Mouse (Mus musculus) lung, postnatal 25 days (tissue): ENCODE data around the gene Nfe2.
A peak's percentile ranks its signal among the peaks of the same experiment; 100 is the strongest.

ENCODE experiments used
- DNase-seq: peaks from one replicate; pipeline ENCODE4 v3.0.0; 2022; ENCODE audit warnings: low spot score

Nfe2 gene

GRCm38 (mm10) chr15:103257790-103258728, at the start of gene Nfe2:
Gene Nfe2, minus strand, starts transcription at chr15:103258403.
- DNase-seq = peak; percentile 94

- DNase-seq = peak; percentile 93
These were observed 48.9 kb upstream of the Nfe2 start for GRCm38 (mm10) chr15:103307125-103307524.

DNA sequence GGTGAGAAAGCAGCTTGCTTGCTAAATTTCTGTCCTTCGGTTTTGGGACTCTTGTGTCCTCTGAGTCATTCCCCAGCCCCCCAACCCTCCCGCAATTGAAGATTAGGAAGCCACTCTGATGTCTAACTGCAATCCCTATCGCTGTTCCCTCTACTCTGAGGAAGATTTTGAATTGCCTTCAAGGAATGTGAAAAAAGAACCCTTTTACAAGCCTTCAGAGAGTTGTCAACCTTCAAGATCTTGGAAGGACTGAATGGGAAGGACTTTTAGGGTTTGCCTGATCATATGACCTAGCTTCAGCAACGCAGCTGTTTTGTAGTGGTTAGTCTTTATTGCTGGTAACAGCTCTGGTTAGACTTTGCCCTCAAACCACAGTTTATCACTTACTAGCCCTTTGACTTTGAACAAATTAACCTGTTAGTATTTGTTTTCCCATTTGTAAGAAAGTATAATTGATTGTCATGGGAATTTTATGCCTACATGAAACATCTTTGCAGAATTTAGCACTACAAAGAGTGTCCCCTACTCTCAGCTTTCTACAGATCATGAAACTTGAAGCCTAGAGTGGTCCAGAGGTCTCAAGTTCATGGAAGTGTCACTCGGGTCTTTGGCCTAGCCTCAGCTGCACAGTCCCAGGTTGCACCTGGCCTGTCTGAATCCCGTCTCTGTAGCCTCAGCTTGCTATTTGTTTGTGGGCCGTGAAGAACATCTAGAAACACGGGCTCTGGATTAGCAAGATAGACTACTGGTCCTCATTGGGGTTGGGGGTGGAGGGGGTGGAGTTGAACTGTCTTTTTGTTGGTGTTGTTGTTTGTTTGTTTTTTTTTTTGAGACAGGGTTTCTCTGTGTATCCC, 47.8 kb upstream of the Nfe2 start:
- no peak for DNase-seq

GRCm38 (mm10) chr15:103305070-103305678, 47.0 kb upstream of the Nfe2 start:
- DNase-seq = peak; percentile 97

GRCm38 (mm10) chr15:103304616-103304969, 46.4 kb upstream of the Nfe2 start:
- no peak for DNase-seq

DNA sequence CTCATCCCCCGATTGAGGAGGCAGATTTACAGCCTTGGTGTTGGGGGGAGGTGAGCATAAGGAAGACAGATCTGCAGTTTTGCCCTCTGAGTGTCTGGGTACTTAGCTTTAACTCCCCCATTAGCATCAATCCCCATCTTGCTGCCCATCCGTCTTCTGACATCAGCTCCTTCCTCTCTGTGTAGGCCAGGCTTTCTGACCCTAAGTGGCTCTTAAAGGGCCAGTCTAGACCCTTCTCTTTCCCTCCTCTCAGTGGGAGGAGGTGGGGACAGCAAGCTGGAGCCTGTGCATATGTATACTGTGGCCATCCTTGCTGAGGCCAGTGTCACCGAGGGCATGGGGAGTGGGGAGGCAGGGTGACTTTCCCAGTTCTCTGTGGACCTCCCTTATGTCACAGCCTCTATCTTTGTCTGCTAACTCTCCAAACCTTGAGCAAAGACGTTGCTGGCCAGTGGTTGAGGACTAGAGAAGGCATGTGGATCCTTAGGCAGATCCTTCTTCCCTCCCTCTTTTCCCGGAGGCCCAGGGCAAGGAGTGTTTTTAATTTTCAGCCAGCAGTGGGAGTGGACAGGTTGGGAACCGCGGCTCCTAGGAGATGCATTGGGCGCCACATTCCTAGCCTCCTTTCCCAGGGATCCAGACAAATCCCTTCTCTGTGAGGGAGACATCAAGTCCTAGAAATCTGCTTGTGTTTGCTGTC, 45.9 kb upstream of the Nfe2 start:
- DNase-seq = no peak

- DNase-seq = no peak
These were observed 44.3 kb upstream of the Nfe2 start for GRCm38 (mm10) chr15:103302341-103303021.

DNA sequence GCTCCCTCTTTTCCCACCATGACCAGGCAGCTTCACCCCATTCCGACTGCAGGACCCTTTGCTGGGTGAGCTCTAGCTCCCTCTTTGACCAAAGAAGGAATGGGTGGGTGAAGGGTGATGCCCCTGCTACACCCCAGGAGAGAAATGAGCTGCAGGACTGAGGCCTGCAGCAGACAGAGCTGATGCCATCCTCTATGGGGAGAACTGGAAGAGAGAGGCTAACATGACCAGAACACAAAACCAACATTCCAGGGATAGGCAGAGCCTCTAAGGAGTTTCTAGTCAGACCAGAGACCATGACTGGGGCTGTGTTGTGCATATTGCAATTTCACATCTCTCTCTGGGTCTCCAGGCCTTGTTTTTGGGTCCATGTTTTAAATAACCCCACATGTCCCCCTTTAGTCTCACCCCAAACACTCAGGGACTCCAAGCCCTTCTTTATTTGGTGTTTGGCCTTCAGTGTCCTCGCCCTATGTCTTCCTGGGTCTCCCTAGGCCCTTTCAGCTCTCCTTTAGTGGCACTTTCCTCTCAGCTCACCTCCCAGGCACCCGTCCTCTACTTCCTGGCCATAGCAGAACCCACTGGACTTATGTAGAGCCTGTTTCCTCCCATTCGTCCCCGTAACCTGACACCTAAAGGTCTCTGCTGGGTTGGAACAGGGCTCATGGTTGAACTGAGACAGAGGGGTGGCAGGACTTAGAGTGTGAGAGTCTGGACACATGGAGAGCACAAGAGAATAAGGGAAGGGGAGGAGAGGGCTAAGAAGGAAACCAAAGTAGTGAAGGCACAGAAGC, 43.5 kb upstream of the Nfe2 start:
- no peak for DNase-seq

DNA sequence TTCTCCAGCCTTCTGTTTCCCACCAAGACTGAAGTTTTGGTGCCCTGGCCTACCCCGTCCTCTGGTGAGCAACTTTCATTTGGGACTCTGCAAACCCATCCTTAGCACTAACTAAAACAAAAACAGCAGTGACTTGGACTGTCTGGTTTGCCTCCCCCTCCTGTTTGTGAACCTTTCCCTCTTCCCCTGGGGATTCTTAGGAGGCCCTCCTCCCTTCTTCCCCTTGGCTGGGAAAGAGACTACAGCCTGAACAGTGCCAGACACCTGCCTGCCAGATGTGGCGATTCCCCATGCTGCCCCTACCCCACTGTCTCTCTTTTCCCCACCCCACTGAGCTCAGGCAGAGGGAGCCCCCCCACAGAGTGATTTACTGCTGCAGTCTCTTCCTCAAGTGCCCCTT, 42.8 kb upstream of the Nfe2 start:
- DNase-seq = no peak

GRCm38 (mm10) chr15:103300560-103300959, 42.4 kb upstream of the Nfe2 start:
- no peak for DNase-seq

- DNase-seq = no peak
These were observed 41.9 kb upstream of the Nfe2 start for GRCm38 (mm10) chr15:103300067-103300471.

DNA sequence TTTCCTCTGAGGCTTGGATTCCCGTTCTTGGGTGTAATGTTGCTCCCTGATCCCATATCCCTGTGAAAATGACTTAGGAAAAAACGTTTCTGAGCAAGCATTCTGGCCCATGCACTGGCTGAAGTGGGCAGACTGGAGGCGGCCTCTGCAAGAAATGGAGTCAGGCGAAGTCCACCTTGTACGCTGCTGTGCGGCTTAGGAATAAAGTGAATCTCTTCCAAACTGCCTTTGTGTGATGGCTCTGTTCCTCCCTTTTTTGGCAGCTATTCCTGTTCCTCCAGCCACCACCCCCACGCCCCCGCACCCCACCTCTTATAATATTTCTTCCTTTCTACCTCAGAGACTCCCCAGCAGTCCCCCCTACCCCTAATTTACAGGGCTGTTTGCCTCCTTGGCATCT, 41.4 kb upstream of the Nfe2 start:
- DNase-seq = no peak

DNA sequence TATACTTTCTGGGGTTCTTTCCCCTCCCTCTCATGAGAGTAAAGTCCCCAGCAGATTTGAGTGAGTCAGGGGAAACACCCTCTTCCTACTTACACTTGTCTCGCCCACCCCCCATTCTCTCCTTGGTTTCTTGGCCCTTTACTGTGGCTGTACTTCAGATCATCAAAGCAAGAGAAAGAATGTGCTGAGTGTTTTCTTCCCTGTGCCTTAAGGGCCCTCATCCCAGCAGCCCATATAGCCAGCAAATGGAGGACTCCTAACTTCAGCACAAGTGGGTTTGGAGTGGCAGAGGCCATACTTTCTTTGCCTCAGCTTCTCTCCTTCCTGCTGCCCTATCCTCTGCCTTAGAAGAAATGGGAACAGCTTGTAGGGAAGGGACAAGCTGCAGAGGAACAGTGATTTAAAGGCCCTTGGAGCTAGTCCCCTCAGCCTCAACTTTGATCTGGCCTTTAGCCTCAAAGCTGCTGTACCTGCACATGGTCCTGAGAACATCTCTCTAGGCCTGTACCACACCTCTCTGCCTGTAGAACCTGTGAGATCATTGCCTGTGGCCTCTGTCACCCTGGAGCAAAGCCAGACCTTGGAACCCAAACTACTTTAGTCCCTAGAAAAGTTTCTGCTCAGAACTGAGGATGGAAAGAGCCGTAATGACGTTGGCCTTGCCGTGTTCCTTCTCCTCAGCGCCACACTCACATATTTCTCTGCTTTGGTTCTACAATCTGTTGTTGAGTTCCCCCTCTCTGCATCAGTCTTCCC, 40.8 kb upstream of the Nfe2 start:
- DNase-seq = no peak

DNA sequence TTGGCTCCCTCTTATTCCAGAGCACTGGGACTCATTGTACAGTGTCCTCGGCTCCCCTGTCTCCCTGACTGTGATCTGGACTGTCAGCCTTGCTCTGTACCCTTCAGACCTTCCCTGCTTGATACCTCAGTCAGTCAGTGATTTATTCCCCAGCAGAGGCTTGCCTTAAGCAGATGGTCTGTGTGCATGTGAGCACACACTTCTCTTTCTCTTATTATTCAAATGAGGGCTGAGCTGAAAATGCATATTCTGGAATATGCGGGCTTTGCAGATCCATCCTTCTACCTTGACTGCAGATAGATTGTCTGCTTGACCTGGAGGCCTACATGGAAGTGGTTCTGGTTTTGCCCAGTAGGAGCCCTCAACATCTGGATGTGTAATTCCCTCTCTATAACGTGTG, 39.8 kb upstream of the Nfe2 start:
- no peak for DNase-seq

GRCm38 (mm10) chr15:103297313-103297712, 39.1 kb upstream of the Nfe2 start:
- no peak for DNase-seq

GRCm38 (mm10) chr15:103295851-103296250, 37.6 kb upstream of the Nfe2 start:
- no peak for DNase-seq

GRCm38 (mm10) chr15:103294649-103295048, 36.4 kb upstream of the Nfe2 start:
- DNase-seq = no peak

- no peak for DNase-seq
These were observed 35.2 kb upstream of the Nfe2 start for GRCm38 (mm10) chr15:103293375-103293774.

DNA sequence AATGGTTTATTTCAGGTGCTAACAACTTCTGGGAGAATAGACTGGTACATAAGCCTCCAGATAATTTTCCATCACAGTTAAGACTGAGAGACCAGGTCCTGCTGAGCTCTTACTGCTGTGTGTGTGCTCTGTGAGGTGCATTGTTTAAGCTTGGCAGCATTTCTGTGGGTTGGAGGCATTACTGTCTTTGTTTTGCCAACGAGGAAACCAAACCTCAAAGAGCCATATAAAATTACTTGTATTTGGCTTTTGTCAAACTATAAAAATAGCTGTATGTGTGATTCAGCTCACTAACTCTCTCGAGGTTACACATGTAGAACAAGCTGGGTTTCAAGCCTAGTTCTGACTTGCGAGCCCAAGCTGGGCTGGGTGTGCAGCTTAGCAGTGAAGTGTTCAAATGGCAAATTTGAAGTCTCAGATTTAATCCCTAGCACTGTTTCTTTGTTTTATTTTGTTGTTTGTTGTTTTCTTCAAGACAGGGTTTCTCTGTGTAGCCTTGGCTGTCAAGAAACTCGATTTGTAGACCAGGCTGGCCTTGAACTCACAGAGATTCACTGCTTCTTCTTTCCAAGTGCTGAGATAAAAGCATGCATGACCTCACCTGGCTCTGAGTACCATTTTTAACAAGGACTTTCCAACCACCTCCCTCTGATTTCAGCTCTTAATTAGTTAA, 34.6 kb upstream of the Nfe2 start:
- no peak for DNase-seq
